Mouse (Mus musculus): ENCODE results near the gene Ppp4c. TPM values are rescaled to one million over a fixed set of nuclear protein-coding genes. Genes with fewer than 3 reads are reported as not detected.

Gene Ppp4c
- polyA plus RNA-seq, 1 experiment from 2014 or later, result 214 TPM

DNA sequence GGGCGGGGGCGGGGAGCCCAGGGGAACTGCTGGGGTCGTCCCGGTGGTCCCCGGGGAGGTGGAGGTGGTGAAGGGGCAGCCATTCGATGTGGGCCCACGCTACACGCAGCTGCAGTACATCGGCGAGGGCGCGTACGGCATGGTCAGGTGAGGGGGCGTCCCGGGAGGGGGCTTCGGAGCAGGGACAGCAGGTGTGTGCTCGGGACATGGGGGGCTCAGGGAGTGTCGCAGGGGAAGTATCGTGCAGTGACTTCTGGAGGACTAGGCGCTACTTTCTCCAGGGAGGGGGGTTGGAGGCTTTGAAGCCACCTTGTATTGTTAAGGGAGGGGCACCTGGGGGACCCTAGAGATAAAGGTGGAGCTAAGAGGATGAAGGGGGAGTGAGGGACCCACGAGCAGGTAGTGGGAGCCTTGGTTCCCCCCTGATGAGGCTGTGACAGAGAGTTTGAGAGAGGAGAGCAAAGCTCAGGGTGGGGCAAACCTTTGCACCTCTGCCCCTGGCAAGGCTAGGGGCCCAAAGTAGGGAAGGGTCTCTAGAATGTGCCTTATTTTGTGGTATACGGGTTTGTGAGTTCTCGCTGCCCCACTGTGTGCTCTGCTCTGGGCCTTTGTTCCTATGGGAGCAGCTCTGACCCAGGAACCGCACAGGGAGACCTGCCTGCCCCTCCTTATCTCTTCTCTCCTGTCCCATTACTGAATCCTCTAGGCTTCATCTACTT, 32.5 kb downstream of the Ppp4c start:
- Histone ChIP-seq H3K9me3 (ENCODE audit: control insufficient read depth, low read length) (no peaks in the 10 kb centered on the region), H3K36me3 (ENCODE audit: control insufficient read depth, insufficient read depth, low read length) (peaks cover 20% of the 10 kb centered on the region), H3K4me2 (ENCODE audit: low read depth, low read length) (peak overlapping the region; percentile 97), H3K9ac (ENCODE audit: low read depth, low read length) (peak overlapping the region; percentile 89), H3K27me3 (replicated peaks; ENCODE audit: control insufficient read depth, insufficient read depth, low read length) (no peaks in the 10 kb centered on the region), H3K27ac (replicated peaks; ENCODE audit: low read depth, low read length) (peak overlapping the region; percentile 84), H3K4me1 (ENCODE audit: control insufficient read depth, insufficient read depth, low read length) (peaks cover 12% of the 10 kb centered on the region), H3K4me3 (ENCODE audit: low read depth, low read length) (peak overlapping the region; percentile 85)
- WGBS, result under 1% methylated on average over 22 of the region's 24 CpGs
- ATAC-seq (ENCODE audit: low read depth) (peak; percentile 13), DNase-seq (ENCODE audit: low spot score) (no peak)

DNA sequence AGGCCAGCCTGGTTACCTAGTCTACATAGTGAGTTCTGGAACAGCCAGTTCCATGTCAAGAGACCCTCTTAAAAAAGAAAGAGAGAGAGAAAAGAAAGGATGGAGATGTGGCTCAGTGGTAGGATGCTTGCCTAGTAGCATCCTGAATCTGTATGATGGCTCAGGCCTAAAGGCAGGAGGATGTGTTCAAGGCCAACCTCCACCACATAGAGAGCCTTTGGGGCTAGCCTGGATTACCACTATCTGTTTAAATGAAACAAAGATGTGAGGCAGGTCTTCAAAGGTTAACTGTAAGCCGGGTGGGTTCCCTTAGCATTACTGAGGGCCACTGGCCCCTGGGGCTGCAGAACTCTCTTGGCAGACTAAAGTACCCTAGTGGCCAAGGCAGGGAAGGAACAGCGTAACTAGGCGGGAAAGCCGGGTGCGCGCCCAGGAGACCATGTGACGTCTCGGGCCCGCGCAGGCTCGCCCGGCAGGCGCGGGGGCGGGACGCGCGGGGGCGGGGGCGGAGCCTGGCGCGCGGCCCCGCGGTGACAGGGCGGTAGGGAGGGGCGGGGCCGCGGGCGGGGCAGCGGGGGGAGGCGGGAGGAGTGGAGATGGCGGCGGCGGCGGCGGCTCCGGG, 33.1 kb downstream of the Ppp4c start, which contains the start of gene Mapk3:
Gene Mapk3 (plus strand): TSS at position 552 of the 622 bp plus-strand sequence.
- H3K4me3 ChIP-seq (ENCODE audit: low read depth, low read length), result peak within 1 kb of the TSS; percentile 85
- ATAC-seq (ENCODE audit: low read depth) (peak; percentile 69), DNase-seq (ENCODE audit: low spot score) (peak; percentile 94)
- peak within 1 kb of the TSS; percentile 89 for H3K9ac ChIP-seq (ENCODE audit: low read depth, low read length)
- H3K9me3 ChIP-seq (ENCODE audit: control insufficient read depth, low read length), result no peaks in the 10 kb centered on the region
- peak within 1 kb of the TSS; percentile 84 for H3K27ac ChIP-seq (replicated peaks; ENCODE audit: low read depth, low read length)
- peak within 1 kb of the TSS; percentile 97 for H3K4me2 ChIP-seq (ENCODE audit: low read depth, low read length)
- 2% methylated on average over 11 of the region's 38 CpGs for WGBS
- no peaks in the 10 kb centered on the region for H3K27me3 ChIP-seq (replicated peaks; ENCODE audit: control insufficient read depth, insufficient read depth, low read length)
- peaks cover 13% of the 10 kb centered on the region; the same call in 1 of the 2 replicates for H3K36me3 ChIP-seq (ENCODE audit: control insufficient read depth, insufficient read depth, low read length)
- H3K4me1 ChIP-seq (ENCODE audit: control insufficient read depth, insufficient read depth, low read length), result peaks cover 12% of the 10 kb centered on the region

DNA sequence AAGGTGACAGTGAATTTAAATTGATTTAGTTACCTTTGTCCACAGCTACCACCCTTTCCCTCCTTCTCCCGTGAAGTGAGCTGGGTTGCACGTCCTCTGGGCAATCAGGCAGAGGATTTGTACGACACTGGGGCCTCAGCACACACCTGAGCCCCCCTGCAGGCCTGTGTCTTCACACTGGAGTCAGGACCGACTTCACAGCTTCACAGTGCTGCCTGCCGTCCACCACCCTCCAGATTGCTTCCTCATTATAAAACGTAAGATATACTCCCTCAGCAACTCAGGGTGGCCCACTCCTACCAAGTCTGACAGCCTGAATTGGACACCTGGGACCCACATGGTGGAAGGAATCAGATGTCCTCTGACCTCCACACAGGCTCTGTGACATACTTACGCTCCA, 33.8 kb downstream of the Ppp4c start:
- Histone ChIP-seq H3K4me1 (ENCODE audit: control insufficient read depth, insufficient read depth, low read length) (peaks cover 12% of the 10 kb centered on the region), H3K4me3 (ENCODE audit: low read depth, low read length) (no peak overlapping the region), H3K27ac (replicated peaks; ENCODE audit: low read depth, low read length) (no peak overlapping the region), H3K9ac (ENCODE audit: low read depth, low read length) (no peak overlapping the region), H3K4me2 (ENCODE audit: low read depth, low read length) (no peak overlapping the region), H3K36me3 (ENCODE audit: control insufficient read depth, insufficient read depth, low read length) (0 out of 2 replicates have a peak, but pooled peaks cover 7% of the 10 kb centered on the region), H3K27me3 (replicated peaks; ENCODE audit: control insufficient read depth, insufficient read depth, low read length) (no peaks in the 10 kb centered on the region), H3K9me3 (ENCODE audit: control insufficient read depth, low read length) (no peaks in the 10 kb centered on the region)
- ATAC-seq (ENCODE audit: low read depth) (no peak), DNase-seq (ENCODE audit: low spot score) (no peak)
- 56% methylated on average over 7 of the region's 7 CpGs for WGBS

DNA sequence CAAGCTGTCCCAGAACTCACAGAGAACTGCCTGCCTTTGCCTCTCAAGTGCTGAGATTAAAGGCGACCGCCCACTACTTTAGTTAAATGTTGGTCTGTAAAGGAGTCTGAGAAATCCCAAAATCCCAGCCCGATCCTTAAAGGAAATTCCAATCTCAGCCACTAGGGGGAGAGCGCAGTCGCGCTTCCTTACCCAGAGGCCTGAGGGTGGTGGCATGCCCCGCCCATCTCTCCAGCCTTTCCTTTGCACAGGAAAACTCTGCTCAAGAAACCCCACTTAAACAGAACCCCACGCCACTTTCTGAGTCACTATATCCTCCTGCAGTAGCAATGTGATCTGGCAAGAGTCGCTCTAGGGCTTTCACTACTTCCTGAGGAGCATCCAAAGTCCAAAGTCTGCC, 37.4 kb downstream of the Ppp4c start:
- Histone ChIP-seq H3K27ac (replicated peaks; ENCODE audit: low read depth, low read length) (peak overlapping the region; percentile 53; the same call in 1 of the 2 replicates), H3K9ac (ENCODE audit: low read depth, low read length) (0 out of 2 replicates have a peak overlapping the region, but pooled peaks have one; percentile 30)
- 2% methylated on average over 9 of the region's 9 CpGs for WGBS

DNA sequence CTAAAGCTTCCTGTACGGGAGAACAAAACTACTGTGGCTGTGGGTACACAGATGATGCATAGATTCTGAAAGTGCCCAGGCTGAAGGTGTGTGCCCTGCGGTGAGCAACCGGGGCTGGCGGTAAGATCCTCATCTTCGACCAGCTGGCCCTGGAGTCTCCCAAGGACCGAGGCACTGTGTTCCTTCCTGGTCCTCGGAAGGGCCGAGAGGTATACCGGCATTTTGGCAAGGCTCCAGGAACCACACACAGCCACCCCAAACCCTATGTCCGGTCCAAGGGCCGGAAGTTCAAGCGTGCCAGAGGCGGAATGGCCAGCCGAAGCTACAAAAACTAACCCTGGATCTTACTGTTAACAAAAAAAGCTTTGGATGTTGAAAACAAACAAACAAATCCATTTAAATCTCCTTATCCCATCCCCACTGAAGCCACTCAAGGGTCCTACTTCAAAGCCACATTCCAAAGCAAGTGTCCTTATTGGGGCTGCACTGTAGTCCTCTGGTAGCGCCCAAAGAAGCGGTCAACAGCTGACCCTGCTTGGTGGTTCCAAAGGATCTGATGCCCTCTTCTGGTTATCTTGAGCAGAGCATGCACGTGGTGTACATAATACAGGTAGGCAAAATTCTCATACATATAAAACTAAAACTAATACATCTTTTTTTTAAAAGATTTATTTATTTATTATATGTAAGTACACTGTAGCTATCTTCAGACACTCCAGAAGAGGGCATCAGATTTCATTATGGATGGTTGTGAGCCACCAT, 42.5 kb downstream of the Ppp4c start:
- Histone ChIP-seq H3K27ac (replicated peaks; ENCODE audit: low read depth, low read length) (no peak overlapping the region), H3K4me2 (ENCODE audit: low read depth, low read length) (no peak overlapping the region), H3K9ac (ENCODE audit: low read depth, low read length) (no peak overlapping the region), H3K4me3 (ENCODE audit: low read depth, low read length) (no peak overlapping the region), H3K4me1 (ENCODE audit: control insufficient read depth, insufficient read depth, low read length) (no peaks in the 10 kb centered on the region), H3K36me3 (ENCODE audit: control insufficient read depth, insufficient read depth, low read length) (no peaks in the 10 kb centered on the region), H3K9me3 (ENCODE audit: control insufficient read depth, low read length) (no peaks in the 10 kb centered on the region), H3K27me3 (replicated peaks; ENCODE audit: control insufficient read depth, insufficient read depth, low read length) (no peaks in the 10 kb centered on the region)
- WGBS, result 93% methylated on average over 17 of the region's 17 CpGs
- no peak for DNase-seq (ENCODE audit: low spot score)
- ATAC-seq (ENCODE audit: low read depth), result no peak

More for the DNA sequence above, 37.4 kb downstream of the Ppp4c start:
- peak; percentile 86 for DNase-seq (ENCODE audit: low spot score)
- H3K4me1 ChIP-seq (ENCODE audit: control insufficient read depth, insufficient read depth, low read length), result no peaks in the 10 kb centered on the region
- H3K36me3 ChIP-seq (ENCODE audit: control insufficient read depth, insufficient read depth, low read length), result no peaks in the 10 kb centered on the region
- no peaks in the 10 kb centered on the region for H3K27me3 ChIP-seq (replicated peaks; ENCODE audit: control insufficient read depth, insufficient read depth, low read length)
- no peak overlapping the region for H3K4me3 ChIP-seq (ENCODE audit: low read depth, low read length)
- H3K4me2 ChIP-seq (ENCODE audit: low read depth, low read length), result peak overlapping the region; percentile 28; the same call in 1 of the 2 replicates
- H3K9me3 ChIP-seq (ENCODE audit: control insufficient read depth, low read length), result no peaks in the 10 kb centered on the region
- ATAC-seq (ENCODE audit: low read depth), result peak; percentile 81

DNA sequence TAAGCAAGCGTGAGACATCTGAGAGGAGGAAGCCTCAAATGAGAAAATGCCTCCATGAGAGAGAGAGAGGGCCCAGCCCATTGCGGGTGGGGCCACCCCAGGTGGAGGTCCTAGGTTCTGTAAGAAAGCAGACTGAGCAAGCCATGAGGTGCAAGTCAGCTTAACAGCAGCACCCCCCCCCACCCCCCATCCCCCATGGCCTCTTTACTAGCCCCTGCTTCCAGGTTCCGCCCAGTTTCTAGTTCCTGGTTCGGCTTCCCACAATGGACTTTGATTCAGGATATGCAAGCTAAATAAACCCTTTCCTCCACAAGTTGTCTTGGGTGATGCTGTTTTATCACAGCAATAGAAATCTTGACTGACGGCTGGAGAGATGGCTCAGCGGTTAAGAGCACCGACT, 43.5 kb downstream of the Ppp4c start:
- H3K4me1 ChIP-seq (ENCODE audit: control insufficient read depth, insufficient read depth, low read length), result no peaks in the 10 kb centered on the region
- WGBS, result 62% methylated on average over 7 of the region's 7 CpGs
- DNase-seq (ENCODE audit: low spot score) (no peak), ATAC-seq (ENCODE audit: low read depth) (no peak)
- H3K9me3 ChIP-seq (ENCODE audit: control insufficient read depth, low read length), result no peaks in the 10 kb centered on the region
- no peaks in the 10 kb centered on the region for H3K36me3 ChIP-seq (ENCODE audit: control insufficient read depth, insufficient read depth, low read length)
- no peaks in the 10 kb centered on the region for H3K27me3 ChIP-seq (replicated peaks; ENCODE audit: control insufficient read depth, insufficient read depth, low read length)
- no peak overlapping the region for H3K9ac ChIP-seq (ENCODE audit: low read depth, low read length)
- H3K27ac ChIP-seq (replicated peaks; ENCODE audit: low read depth, low read length), result no peak overlapping the region
- no peak overlapping the region for H3K4me3 ChIP-seq (ENCODE audit: low read depth, low read length)
- H3K4me2 ChIP-seq (ENCODE audit: low read depth, low read length), result no peak overlapping the region

DNA sequence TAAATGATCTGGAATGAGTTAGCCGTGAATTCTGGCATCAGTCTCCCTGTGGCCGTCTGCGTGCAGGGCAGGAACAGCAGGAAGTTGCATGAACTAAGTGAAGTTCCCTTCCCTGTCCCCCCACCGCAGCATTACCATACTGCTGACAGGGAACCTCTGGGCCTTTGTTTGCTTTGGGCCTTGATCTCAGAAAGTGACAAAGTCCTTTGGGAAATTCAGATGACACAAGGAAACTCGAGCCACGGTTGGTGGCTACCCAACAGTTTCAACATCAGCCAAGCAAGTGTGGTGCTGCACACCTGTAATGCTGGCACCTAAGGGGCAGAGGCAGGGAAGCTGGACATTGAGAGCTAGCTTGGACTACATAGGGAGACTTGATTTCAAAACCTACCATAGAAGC, 45.5 kb downstream of the Ppp4c start:
- 21% methylated on average over 6 of the region's 6 CpGs for WGBS

DNA sequence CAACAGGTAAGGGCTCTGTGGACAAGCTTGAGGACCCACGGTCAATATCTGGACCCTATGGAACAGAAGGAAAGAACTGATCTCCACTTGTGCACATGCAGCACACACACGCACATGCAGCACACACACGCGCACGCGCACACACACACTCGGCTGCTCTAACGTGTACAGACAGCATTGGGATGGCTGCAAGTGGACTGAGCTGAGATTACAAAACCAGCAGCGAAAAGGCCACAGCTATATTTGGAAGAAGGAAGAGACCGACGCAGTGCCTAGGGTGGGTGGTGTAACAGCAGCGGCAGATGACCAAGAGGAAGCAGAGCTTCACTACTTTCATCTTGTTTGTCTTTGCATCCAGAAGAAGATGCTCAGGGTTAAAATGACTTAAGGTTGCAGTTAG, 46.2 kb downstream of the Ppp4c start:
- no peaks in the 10 kb centered on the region for H3K4me1 ChIP-seq (ENCODE audit: control insufficient read depth, insufficient read depth, low read length)
- no peak overlapping the region for H3K4me2 ChIP-seq (ENCODE audit: low read depth, low read length)
- H3K9me3 ChIP-seq (ENCODE audit: control insufficient read depth, low read length), result no peaks in the 10 kb centered on the region
- no peak for ATAC-seq (ENCODE audit: low read depth)
- no peak overlapping the region for H3K9ac ChIP-seq (ENCODE audit: low read depth, low read length)
- H3K4me3 ChIP-seq (ENCODE audit: low read depth, low read length), result no peak overlapping the region
- no peaks in the 10 kb centered on the region for H3K36me3 ChIP-seq (ENCODE audit: control insufficient read depth, insufficient read depth, low read length)
- H3K27ac ChIP-seq (replicated peaks; ENCODE audit: low read depth, low read length), result no peak overlapping the region
- 89% methylated on average over 12 of the region's 12 CpGs for WGBS
- H3K27me3 ChIP-seq (replicated peaks; ENCODE audit: control insufficient read depth, insufficient read depth, low read length), result no peaks in the 10 kb centered on the region
- no peak for DNase-seq (ENCODE audit: low spot score)

More for the DNA sequence above, 45.5 kb downstream of the Ppp4c start:
- Histone ChIP-seq H3K27ac (replicated peaks; ENCODE audit: low read depth, low read length) (no peak overlapping the region), H3K9me3 (ENCODE audit: control insufficient read depth, low read length) (no peaks in the 10 kb centered on the region), H3K4me2 (ENCODE audit: low read depth, low read length) (no peak overlapping the region), H3K36me3 (ENCODE audit: control insufficient read depth, insufficient read depth, low read length) (no peaks in the 10 kb centered on the region), H3K27me3 (replicated peaks; ENCODE audit: control insufficient read depth, insufficient read depth, low read length) (no peaks in the 10 kb centered on the region), H3K4me1 (ENCODE audit: control insufficient read depth, insufficient read depth, low read length) (no peaks in the 10 kb centered on the region), H3K4me3 (ENCODE audit: low read depth, low read length) (no peak overlapping the region), H3K9ac (ENCODE audit: low read depth, low read length) (no peak overlapping the region)
- DNase-seq (ENCODE audit: low spot score) (no peak), ATAC-seq (ENCODE audit: low read depth) (no peak)
